Mouse (Mus musculus): ENCODE measurements at regions not wholly inside any gene's neighbourhood (a gene's known extent, or its start where the extent isn't known, plus 50 kb on each side); places are given as distances from the start of the nearest gene placed in this dataset.

- DNase-seq = no peak
Observed at GRCm38 (mm10) chr13:51899319-51900042, 53.0 kb downstream of the Gadd45g start.

- DNase-seq = no peak
Observed at GRCm38 (mm10) chr13:51900043-51900440, 53.6 kb downstream of the Gadd45g start.

- peak; percentile 83 to 86 for DNase-seq
Observed at GRCm38 (mm10) chr13:51902482-51903285, 56.2 kb downstream of the Gadd45g start.

- no peak for DNase-seq
Observed at GRCm38 (mm10) chr13:51903324-51903939, 57.0 kb downstream of the Gadd45g start.

GRCm38 (mm10) chr13:51905270-51905669 is 58.8 kb downstream of the Gadd45g start:
- DNase-seq = no peak

- DNase-seq = peak; percentile 67 to 86
Observed at GRCm38 (mm10) chr13:51906103-51906502, 59.6 kb downstream of the Gadd45g start.

GRCm38 (mm10) chr13:51908514-51908913 is 62.0 kb downstream of the Gadd45g start:
- no peak for DNase-seq

GRCm38 (mm10) chr13:51911296-51911998 is 65.0 kb downstream of the Gadd45g start:
- peak in 1 of 2 experiments; percentile 54 for DNase-seq

GRCm38 (mm10) chr13:51912477-51912876 is 66.0 kb downstream of the Gadd45g start:
- peak; percentile 78 to 88 for DNase-seq

GRCm38 (mm10) chr13:51912994-51913393 is 66.5 kb downstream of the Gadd45g start:
- DNase-seq = no peak

- no peak for DNase-seq
Observed at GRCm38 (mm10) chr13:51916666-51917240, 70.3 kb downstream of the Gadd45g start.

- DNase-seq = no peak
Observed at GRCm38 (mm10) chr13:51917658-51918057, 71.2 kb downstream of the Gadd45g start.

- DNase-seq = no peak
Observed at GRCm38 (mm10) chr13:51918108-51918507, 71.6 kb downstream of the Gadd45g start.

GRCm38 (mm10) chr13:51918781-51919170 is 72.3 kb downstream of the Gadd45g start:
- peak; percentile 60 to 79 for DNase-seq

- DNase-seq = no peak
Observed at GRCm38 (mm10) chr13:51919171-51919793, 72.8 kb downstream of the Gadd45g start.

GRCm38 (mm10) chr13:51919937-51920336 is 73.5 kb downstream of the Gadd45g start:
- no peak for DNase-seq

GRCm38 (mm10) chr13:51920511-51921351 is 74.3 kb downstream of the Gadd45g start:
- DNase-seq = no peak

- DNase-seq = no peak
Observed at GRCm38 (mm10) chr13:51921550-51921949, 75.1 kb downstream of the Gadd45g start.

GRCm38 (mm10) chr13:51926764-51927163 is 80.3 kb downstream of the Gadd45g start:
- DNase-seq = no peak

- no peak for DNase-seq
Observed at GRCm38 (mm10) chr13:51929730-51930129, 83.3 kb downstream of the Gadd45g start.

- peak; percentile 26 to 57 for DNase-seq
Observed at GRCm38 (mm10) chr13:51930301-51930747, 83.8 kb downstream of the Gadd45g start.
